Mouse (Mus musculus) megakaryocyte progenitor cell, adult 5-6 weeks (primary cell): ENCODE results near the gene St6galnac5. TPM values are rescaled to one million over a fixed set of nuclear protein-coding genes. Genes with fewer than 3 reads are reported as not detected.

ENCODE experiments used
- ATAC-seq: replicated peaks from 2 replicates; pipeline ENCODE4 v1.8.0; 2016; ENCODE audit warnings: mild to moderate bottlenecking, moderate TSS enrichment, inconsistent platforms; ENCODE audit not compliant: poor library complexity
- total RNA-seq, 2 experiments: library from RNA; stranded (forward) in 1 of 2; stranded (reverse) in 1 of 2; fragments of 157-497, 149-512 nt in 1 of 2; fragments of 200-1000 nt in 1 of 2; gene quantifications; 2 replicates each; pipeline versions ENCODE4 v1.2.3 to v1.2.4; 2015 to 2017

Gene St6galnac5
- total RNA-seq, 2 experiments from 2014 or later = 0.08 TPM; not detected in 1

- ATAC-seq = no peak
These were observed 31.1 kb downstream of the St6galnac5 start for GRCm38 (mm10) chr3:152950914-152951313.

GRCm38 (mm10) chr3:152950299-152950698 lies 31.7 kb downstream of the St6galnac5 start:
- peak; percentile 80 for ATAC-seq

- no peak for ATAC-seq
These were observed 32.7 kb downstream of the St6galnac5 start for GRCm38 (mm10) chr3:152949233-152949777.

- ATAC-seq = no peak
These were observed 33.5 kb downstream of the St6galnac5 start for GRCm38 (mm10) chr3:152948556-152948955.

GRCm38 (mm10) chr3:152947031-152947640 lies 34.9 kb downstream of the St6galnac5 start:
- no peak for ATAC-seq

GRCm38 (mm10) chr3:152944766-152945165 lies 37.3 kb downstream of the St6galnac5 start:
- ATAC-seq = no peak

GRCm38 (mm10) chr3:152942985-152943384 lies 39.1 kb downstream of the St6galnac5 start:
- peak; percentile 94 for ATAC-seq

GRCm38 (mm10) chr3:152941671-152942070 lies 40.4 kb downstream of the St6galnac5 start:
- ATAC-seq = no peak

GRCm38 (mm10) chr3:152936313-152936712 lies 45.7 kb downstream of the St6galnac5 start:
- ATAC-seq = no peak

GRCm38 (mm10) chr3:152933737-152934136 lies 48.3 kb downstream of the St6galnac5 start:
- no peak for ATAC-seq

- no peak for ATAC-seq
These were observed 49.5 kb downstream of the St6galnac5 start for GRCm38 (mm10) chr3:152932544-152932943.

- ATAC-seq = 0 out of 2 replicates have a peak, but pooled peaks have one; percentile 21
These were observed 50.0 kb downstream of the St6galnac5 start for GRCm38 (mm10) chr3:152932096-152932495.

- ATAC-seq = no peak
These were observed 50.7 kb downstream of the St6galnac5 start for GRCm38 (mm10) chr3:152931354-152931753.

- ATAC-seq = no peak
These were observed 52.2 kb downstream of the St6galnac5 start for GRCm38 (mm10) chr3:152929788-152930281.

GRCm38 (mm10) chr3:152929256-152929787 lies 52.7 kb downstream of the St6galnac5 start:
- ATAC-seq = no peak

- ATAC-seq = peak; percentile 62
These were observed 53.6 kb downstream of the St6galnac5 start for GRCm38 (mm10) chr3:152928287-152928975.

GRCm38 (mm10) chr3:152926166-152926565 lies 55.9 kb downstream of the St6galnac5 start:
- no peak for ATAC-seq

- peak; percentile 76 for ATAC-seq
These were observed 56.7 kb downstream of the St6galnac5 start for GRCm38 (mm10) chr3:152925364-152925763.

- no peak for ATAC-seq
These were observed 58.5 kb downstream of the St6galnac5 start for GRCm38 (mm10) chr3:152923530-152923929.

- peak; percentile 72 for ATAC-seq
These were observed 61.7 kb downstream of the St6galnac5 start for GRCm38 (mm10) chr3:152920365-152920764.

- no peak for ATAC-seq
These were observed 62.9 kb downstream of the St6galnac5 start for GRCm38 (mm10) chr3:152919101-152919500.

- no peak for ATAC-seq
These were observed 64.5 kb downstream of the St6galnac5 start for GRCm38 (mm10) chr3:152917579-152917978.
